Mouse (Mus musculus) embryonic facial prominence, embryonic 15.5 days (tissue): ENCODE results near the gene Lgals8. TPM values are rescaled to one million over a fixed set of nuclear protein-coding genes. Genes with fewer than 3 reads are reported as not detected.

Experiments used
- ATAC-seq: fragments of 200-750 bp; cut with Nextera tagmentation; 2 replicates; pipeline ENCODE4 v1.8.0; 2017; ENCODE audit warnings: low read depth, moderate TSS enrichment; ENCODE audit not compliant: insufficient number of reproducible peaks, low FRiP score, low TSS enrichment
- H3K27ac ChIP-seq: fragments of 300-500 bp; sonication (generic); replicated peaks from 2 replicates; pipeline ENCODE4 v1.5.1; 2015; ENCODE audit warnings: mild to moderate bottlenecking, inconsistent platforms
- H3K27me3 ChIP-seq: fragments of 300-500 bp; sonication (generic); 2 replicates; pipeline ENCODE4 v1.6.1; 2015; ENCODE audit warnings: inconsistent platforms
- H3K36me3 ChIP-seq: fragments of 300-500 bp; sonication (generic); 2 replicates; pipeline ENCODE4 v1.6.1; 2015; ENCODE audit warnings: mild to moderate bottlenecking, inconsistent platforms
- H3K4me1 ChIP-seq: fragments of 300-500 bp; sonication (generic); 2 replicates; pipeline ENCODE4 v1.6.1; 2015; ENCODE audit warnings: inconsistent platforms
- H3K4me2 ChIP-seq: fragments of 300-500 bp; sonication (generic); replicated peaks from 2 replicates; pipeline ENCODE4 v1.6.1; 2015; ENCODE audit warnings: mild to moderate bottlenecking, inconsistent platforms
- H3K4me3 ChIP-seq: fragments of 300-500 bp; sonication (generic); replicated peaks from 2 replicates; pipeline ENCODE4 v1.5.1; 2015; ENCODE audit warnings: mild to moderate bottlenecking, inconsistent platforms
- H3K9ac ChIP-seq: fragments of 300-500 bp; sonication (generic); 2 replicates; pipeline ENCODE4 v1.6.1; 2015; ENCODE audit warnings: inconsistent platforms
- H3K9me3 ChIP-seq: fragments of 300-500 bp; sonication (generic); replicated peaks from 2 replicates; pipeline ENCODE4 v1.6.1; 2016; ENCODE audit warnings: inconsistent platforms
- WGBS: fragments of 180-500 bp; shearing (Covaris S2); methylation state at CpG from one replicate; pipeline ENCODE4 v1.1.7; 2015; 5-methylcytosine and 5-hydroxymethylcytosine counted together
- polyA plus RNA-seq: library from polyadenylated mRNA; unstranded; fragments of >200 nt; fragmentation: Nextera tagmentation; extraction: Ambion mirVana; gene quantifications from 2 replicates; pipeline ENCODE4 v1.2.1, GENCODE M21; 2015

Gene Lgals8
- polyA plus RNA-seq, 1 experiment from 2014 or later: 28.3 TPM

DNA sequence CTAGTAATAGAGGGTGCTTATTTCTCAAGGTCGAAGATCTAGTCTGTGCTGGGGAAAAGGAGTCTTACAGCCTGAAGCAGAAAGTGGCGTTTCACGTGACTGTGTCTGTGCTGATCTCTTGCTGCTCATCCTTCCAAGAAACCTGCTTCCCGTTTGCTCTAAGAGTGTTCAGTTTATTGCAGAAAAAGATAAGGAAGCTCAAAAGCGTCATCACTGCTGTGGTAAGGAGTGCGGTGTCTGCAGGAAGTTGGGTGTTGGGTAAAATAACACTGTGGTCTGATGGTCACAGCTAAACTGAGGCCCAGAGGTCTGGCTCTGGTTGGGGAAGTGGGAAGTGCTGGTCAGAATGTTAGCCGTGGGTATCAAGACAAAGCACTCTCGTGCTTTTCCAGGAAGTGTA lies 52.7 kb downstream of the Lgals8 start:
- no peaks in the 10 kb centered on the region for H3K9me3 ChIP-seq
- no peak overlapping the region for H3K9ac ChIP-seq
- H3K4me3 ChIP-seq: no peak overlapping the region
- H3K27me3 ChIP-seq: no peaks in the 10 kb centered on the region
- ATAC-seq: no peak
- no peaks in the 10 kb centered on the region for H3K4me1 ChIP-seq
- WGBS: 89% methylated on average over 8 of the region's 8 CpGs
- H3K36me3 ChIP-seq: peaks cover 64% of the 10 kb centered on the region
- no peak overlapping the region for H3K27ac ChIP-seq
- H3K4me2 ChIP-seq: no peak overlapping the region

DNA sequence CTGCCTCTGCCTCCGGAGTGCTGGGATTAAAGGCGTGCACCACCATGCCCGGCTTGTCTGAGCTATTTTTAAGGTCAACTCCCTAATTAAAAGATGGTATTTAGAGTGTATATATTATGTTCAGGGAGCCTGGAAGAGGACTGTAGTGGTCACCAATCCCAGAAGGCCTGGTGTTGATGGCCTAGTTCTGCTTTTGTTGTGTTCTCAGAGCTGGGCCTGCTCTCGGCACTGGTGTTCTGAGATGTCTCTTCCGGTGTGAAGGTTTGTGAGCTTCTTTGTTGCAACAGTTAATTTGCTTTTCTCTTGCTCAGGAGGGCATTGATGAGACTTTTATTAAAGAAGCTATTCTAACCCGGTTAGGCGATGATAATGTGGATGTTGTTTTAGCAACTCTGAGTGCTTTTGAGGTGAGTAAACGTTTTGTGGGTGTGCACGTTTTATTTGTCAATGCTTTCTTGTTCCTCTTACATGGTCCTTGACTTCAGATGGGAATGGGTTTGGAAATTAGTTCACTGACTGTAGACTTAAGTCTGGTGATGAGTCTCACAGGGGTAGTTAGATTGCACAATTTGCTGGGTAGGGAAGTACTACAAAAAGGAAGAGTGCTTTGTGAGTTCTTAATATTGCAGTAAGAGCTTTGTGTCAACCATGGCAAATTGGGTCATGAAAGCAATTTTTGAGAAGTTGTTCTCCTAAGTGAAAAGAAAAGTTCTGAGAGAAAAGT lies 56.2 kb downstream of the Lgals8 start:
- no peaks in the 10 kb centered on the region for H3K27me3 ChIP-seq
- WGBS: 91% methylated on average over 9 of the region's 9 CpGs
- H3K9me3 ChIP-seq: no peaks in the 10 kb centered on the region
- no peak overlapping the region for H3K9ac ChIP-seq
- peaks cover 63% of the 10 kb centered on the region for H3K36me3 ChIP-seq
- H3K4me2 ChIP-seq: no peak overlapping the region
- H3K4me1 ChIP-seq: no peaks in the 10 kb centered on the region
- no peak overlapping the region for H3K27ac ChIP-seq
- H3K4me3 ChIP-seq: no peak overlapping the region
- ATAC-seq: no peak

DNA sequence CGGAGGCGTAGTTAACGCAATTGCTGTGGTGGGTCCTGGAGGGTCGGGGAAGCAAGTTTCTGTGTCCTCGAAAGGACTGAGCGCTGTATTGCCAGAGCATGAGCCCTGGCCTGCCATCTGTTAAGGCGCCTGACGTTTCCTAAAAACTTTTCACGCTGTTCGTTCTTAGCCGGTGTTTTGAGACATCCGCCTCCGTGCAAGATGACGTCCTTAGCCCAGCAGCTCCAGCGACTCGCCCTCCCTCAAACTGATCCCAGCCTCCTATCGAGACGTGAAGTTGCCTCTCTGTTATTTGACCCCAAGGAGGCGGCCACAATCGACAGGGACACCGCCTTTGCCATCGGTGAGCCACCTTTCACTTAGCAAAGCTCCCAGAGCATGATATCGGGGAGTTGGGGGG lies 69.2 kb downstream of the Lgals8 start:
- WGBS: under 1% methylated on average over 23 of the region's 23 CpGs
- Histone ChIP-seq H3K27ac (no peak overlapping the region; the same call in 1 of the 2 replicates), H3K4me2 (peak overlapping the region; percentile 93), H3K36me3 (peaks cover 11% of the 10 kb centered on the region), H3K4me3 (peak overlapping the region; percentile 96), H3K4me1 (peaks cover 11% of the 10 kb centered on the region), H3K9me3 (no peaks in the 10 kb centered on the region), H3K27me3 (0 out of 2 replicates have a peak, but pooled peaks cover 3% of the 10 kb centered on the region), H3K9ac (peak overlapping the region; percentile 62)
- ATAC-seq: no peak; the same call in 1 of the 2 replicates

DNA sequence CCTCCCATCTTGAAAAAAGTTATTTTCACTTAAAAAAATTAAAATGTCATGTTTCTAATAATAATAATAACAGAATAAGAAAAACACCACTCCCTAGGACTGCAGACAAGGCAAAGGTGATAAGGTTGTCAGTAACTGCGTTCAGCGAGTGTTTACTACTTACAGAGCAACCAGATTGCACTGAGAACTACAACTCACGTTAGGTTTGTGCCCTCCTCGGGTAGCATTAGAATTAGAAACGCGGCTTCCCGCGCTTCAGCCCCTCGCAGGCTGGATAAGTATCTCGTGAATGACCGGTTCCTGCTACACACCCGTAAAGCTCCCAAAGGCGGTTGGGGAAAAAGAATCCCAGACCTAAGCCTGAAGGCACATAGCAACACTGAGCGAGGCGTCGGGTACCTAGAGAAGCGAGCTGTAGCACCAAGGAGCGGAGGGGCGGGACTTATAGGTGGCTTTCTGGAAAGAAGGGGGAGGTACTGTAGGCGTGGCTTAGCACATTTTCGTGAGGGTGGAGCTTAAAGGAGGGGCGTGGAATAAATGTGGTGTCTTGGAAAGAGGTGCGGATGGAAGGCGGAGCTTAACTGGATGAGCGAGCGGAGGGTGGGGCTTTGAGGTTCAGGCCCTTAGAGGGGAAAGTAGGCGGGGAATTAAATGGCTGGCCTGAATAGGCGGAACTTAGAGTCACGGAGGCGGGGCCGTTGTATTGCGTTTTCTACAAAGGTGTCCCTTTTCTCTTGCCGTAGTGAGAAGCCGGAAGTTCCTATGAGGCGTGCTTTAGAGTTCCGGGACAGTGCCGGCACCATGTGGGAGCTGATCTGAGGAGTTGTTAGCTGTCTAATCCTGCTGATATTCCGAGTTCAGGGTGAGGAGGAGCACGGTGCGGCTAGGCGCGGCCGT lies 69.9 kb downstream of the Lgals8 start, which contains the start of gene Heatr1:
TSS of gene Heatr1 (plus strand) at position 419 of the 897 bp plus-strand sequence.
- peak; percentile 97 for ATAC-seq
- Histone ChIP-seq H3K27me3 (0 out of 2 replicates have a peak, but pooled peaks cover 3% of the 10 kb centered on the region), H3K4me2 (peak within 1 kb of the TSS; percentile 93), H3K9ac (peak within 1 kb of the TSS; percentile 62), H3K27ac (peak within 1 kb of the TSS; percentile 72), H3K4me1 (peaks cover 11% of the 10 kb centered on the region), H3K9me3 (no peaks in the 10 kb centered on the region), H3K36me3 (peaks cover 5% of the 10 kb centered on the region), H3K4me3 (peak within 1 kb of the TSS; percentile 96)
- under 1% methylated on average over 43 of the region's 43 CpGs for WGBS

Other genes starting within 250 kb of the Lgals8 start
- 12.4 and 14.5 TPM in 2 replicates for gene Mtr, start 206.8 kb downstream of the Lgals8 start, polyA plus RNA-seq
- gene Actn2, start 124.2 kb downstream of the Lgals8 start, polyA plus RNA-seq: 199 and 264 TPM in 2 replicates
- gene Heatr1, start 69.9 kb downstream of the Lgals8 start, polyA plus RNA-seq: 14.4 and 15.7 TPM in 2 replicates
- gene Edaradd, start 55.5 kb upstream of the Lgals8 start, polyA plus RNA-seq: 6.5 and 7.2 TPM in 2 replicates
- 7.1 and 7.5 TPM in 2 replicates for gene Ero1lb, start 100.9 kb upstream of the Lgals8 start, polyA plus RNA-seq